Mouse (Mus musculus): ENCODE data around the gene Rras2.

Gene Rras2

GRCm38 (mm10) chr7:114028828-114029227, 88.8 kb downstream of the Rras2 start:
- DNase-seq (ENCODE audit: low read depth, low spot score): no peak

DNA sequence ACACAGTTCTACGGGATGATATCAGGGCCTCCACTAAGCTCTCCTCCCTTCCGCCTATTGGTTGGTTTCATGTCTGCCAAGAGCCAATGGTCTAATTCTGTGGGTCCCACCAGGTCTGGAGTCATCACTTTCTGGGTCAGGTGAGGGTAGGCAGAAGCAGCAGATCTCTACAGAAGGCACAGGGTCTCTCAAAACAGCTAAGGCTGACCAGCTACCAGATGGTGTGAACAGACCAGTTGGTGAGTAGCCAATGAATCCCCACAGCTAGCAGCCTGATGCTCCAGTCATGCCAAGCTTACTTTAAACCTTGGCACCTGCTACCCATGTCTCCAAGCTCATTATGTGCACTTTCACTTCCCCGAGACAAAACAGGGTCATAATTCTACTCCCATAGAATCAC, 90.2 kb downstream of the Rras2 start:
- DNase-seq (ENCODE audit: low read depth, low spot score): no peak

- DNase-seq (ENCODE audit: low read depth, low spot score): no peak
These were observed 90.7 kb downstream of the Rras2 start for GRCm38 (mm10) chr7:114026923-114027322.

- DNase-seq (ENCODE audit: low read depth, low spot score): peak; percentile 80
These were observed 96.9 kb downstream of the Rras2 start for GRCm38 (mm10) chr7:114020704-114021093.

DNA sequence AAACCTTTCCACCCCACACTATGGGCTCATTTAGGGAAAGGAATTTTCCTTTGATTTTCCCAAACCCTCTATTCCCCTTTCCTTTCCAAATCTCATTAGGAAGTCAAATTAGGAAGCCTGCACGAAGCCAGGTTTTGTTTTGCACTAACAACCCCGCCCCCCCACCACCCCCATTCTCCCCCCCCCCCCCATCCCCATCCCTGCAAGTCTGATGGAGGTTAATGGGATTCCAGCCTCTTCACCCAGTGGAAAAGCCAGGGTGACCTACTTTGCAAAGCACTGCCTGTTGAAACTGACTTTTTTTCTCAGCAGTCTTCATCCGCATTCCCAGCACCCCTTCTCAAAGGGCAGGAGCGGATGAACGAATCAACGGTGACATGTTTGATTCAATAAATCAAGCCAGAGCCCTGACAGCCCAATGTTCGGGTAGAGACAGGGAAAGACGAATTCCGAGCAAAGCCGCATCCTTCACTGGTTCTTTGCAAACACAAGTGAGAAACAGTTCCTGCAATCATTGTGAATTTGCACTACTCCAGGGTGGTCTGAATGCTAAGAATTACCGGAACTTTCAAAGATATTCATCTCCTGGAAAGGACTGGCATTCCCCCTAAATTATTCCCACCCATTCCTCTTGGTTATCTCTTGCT, 97.4 kb downstream of the Rras2 start:
- DNase-seq (ENCODE audit: low read depth, low spot score): no peak

DNA sequence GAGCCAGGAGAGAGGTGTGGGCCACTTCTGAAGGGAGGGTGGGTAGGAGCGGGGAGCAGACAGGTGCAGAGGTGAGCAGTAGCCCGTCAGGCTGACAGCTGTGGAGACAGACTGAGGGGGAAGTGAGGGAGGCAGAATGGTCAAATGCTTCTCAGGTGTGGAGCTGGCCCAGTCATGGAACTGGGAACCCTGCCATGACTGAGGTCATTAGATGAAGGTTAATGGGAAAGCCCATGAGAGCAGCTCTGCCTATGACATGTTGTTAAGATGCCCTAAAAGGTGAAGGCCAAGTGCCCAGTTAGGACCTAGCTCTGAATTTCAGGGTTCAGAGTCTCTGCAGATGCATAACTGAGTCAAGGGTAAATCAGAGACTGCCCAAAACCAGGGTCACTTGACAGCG, 98.7 kb downstream of the Rras2 start:
- DNase-seq (ENCODE audit: low read depth, low spot score): no peak

DNA sequence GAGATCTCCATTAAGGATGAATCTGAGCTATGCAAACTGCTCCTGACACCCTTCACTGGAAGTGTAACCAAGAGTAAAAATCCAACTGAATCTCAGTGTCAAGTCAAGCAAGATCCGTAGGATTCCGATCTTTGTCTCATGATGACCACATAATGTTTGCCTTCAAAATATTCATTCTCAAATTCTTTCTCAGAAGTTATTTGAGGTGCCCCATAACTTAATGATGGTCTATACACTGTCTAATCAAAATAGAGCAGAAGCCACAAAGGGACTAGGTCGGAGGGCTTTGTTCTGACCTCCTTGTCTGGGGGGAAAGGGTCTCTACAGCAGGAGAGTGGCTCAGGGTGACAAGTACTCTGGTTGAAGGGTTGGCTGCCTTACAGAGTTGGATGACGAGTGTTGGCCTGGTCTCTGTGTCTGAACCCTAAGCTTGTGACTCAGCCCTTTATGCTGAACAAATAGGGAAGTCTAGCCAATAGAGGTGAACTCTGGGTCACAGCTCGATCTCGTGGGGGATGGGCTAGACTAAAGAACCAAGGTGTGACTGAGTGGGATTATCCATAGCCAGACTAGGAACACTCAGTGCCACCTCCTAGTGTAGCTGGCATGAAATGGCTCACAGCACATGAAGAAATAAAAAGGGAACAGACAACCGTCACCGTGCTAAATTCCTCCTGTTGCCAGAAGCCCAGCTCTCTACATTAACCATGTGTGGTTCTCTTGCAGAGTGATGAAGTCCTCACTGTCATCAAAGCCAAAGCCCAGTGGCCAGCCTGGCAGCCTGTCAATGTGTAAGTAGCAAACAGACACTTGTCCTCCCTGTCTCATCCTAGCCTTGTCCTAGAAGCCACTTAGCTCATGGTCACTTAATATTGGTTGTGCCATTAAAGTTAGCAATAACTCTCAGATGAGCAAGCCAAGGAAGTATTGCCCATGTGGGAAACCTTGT, 101.3 kb downstream of the Rras2 start:
- no peak for DNase-seq (ENCODE audit: low read depth, low spot score)

DNA sequence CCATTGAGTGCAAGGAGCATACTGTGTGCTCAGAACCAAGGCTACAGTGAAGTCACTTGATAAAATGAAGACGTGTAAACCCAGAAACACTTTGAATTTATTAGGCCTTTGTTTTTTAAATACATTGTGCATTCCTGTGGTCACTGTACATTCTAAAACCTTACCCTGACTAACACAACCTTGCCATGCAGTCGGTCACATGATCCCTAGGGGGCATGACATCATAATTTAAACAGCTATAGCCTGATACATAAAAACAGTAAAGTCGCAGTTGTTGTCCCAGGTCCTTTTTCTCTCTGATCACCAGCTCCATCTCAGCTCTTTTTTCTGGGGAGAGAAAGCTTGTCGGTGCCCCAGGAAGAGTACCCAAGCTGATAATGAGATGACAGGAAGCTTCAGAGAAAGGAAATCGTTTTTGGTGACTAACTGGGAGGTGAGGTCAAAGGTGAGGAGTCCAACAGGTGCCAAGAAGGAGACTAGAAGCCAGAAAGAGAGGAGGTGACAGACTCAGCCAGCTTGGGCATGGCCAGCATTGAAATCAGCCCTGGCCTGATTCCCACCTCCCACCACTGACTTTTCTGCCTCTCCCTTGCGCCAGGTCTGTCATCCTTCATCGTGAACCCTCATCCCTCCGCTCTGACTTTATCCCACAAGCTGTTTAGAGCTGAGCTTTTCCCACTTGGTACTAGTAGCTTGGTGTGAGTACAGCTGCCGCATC, 105.7 kb downstream of the Rras2 start:
- DNase-seq (ENCODE audit: low read depth, low spot score): no peak

- DNase-seq (ENCODE audit: low read depth, low spot score): peak; percentile 34
These were observed 110.0 kb downstream of the Rras2 start for GRCm38 (mm10) chr7:114007565-114007964.

GRCm38 (mm10) chr7:114006456-114006855, 111.1 kb downstream of the Rras2 start:
- DNase-seq (ENCODE audit: low read depth, low spot score): no peak

- no peak for DNase-seq (ENCODE audit: low read depth, low spot score)
These were observed 112.1 kb downstream of the Rras2 start for GRCm38 (mm10) chr7:114005499-114005898.

DNA sequence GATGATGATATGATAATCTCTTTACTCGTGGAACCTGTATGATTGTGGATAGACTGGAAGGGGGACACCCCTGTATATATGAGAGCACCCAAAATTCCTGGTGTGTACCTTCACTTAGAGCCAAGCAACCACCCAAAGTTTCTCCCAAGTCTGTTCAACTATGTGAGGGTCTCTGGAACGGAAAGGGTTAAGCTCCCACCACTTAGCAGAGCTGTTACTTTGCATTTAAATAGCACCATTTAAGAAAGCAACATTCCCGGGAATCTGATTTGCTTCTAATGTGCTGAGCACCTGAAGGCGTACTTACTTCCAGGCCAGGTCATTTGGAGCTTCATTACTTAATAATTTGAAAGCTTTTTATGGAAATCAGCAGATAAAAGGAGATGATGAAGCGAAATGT, 113.4 kb downstream of the Rras2 start:
- DNase-seq (ENCODE audit: low read depth, low spot score): no peak

DNA sequence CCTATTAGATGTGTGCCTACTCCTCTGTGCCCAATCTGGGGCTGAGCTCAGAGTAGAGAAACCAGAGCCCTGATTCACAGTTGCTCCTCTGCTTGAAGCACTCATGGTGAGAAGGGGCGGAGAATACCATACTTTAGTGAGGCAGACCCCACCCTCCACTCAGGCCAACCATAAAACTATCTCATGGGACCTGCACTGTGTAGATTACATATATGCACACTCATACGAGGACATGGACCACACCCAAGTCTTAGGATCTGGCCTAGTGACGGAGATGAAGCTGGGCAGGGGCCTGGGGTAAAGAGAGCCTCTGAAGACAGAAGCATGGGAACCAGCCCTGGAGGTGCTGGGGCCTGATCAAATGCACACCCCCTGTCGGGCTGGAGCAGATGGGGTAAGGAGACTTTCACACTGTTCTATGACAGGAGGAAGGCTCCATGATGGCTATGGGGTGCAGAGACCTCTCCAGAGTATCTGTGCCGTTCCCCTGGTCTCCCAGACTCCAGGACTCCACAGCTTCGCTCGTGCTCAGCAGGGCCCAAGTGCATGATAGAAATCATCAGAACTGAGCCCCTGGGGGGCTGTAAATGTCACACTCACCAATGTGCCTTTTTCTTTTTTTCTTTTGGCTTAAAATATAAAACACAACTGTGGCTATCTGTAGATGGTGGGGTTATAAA, 119.8 kb downstream of the Rras2 start:
- DNase-seq (ENCODE audit: low read depth, low spot score): no peak
